Mouse (Mus musculus) frontal cortex, postnatal 14 days (tissue): ENCODE measurements at regions not wholly inside any gene's neighbourhood (a gene's known extent, or its start where the extent isn't known, plus 50 kb on each side); places are given as distances from the start of the nearest gene placed in this dataset.
A peak's percentile ranks its signal among the peaks of the same experiment; 100 is the strongest.

Experiments
- DNase-seq, 2 experiments: peaks; one replicate each; pipeline ENCODE4 v3.0.0; 2022; ENCODE audit warnings: low spot score in 2 of 2

DNA sequence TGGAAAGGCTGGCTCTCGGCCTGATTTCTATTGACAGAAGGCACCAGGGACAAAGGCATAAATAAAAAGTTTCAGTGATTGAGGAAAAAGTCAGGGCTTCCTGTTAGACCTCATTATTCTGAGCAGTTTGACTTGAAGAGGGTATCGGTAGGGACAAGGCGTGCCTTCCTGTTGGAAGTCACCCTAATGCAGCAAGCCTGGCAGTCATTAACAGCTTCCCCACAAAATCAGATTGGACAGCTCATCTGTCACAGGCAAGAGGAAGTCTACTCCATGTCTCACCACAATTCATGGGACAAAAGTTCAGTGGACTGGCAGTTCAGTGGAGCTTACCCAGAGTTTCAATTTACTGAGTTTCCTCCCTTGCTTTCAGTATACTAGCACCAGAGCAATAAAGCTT is 715.5 kb downstream of the Fam181b start:
- no peak for DNase-seq

DNA sequence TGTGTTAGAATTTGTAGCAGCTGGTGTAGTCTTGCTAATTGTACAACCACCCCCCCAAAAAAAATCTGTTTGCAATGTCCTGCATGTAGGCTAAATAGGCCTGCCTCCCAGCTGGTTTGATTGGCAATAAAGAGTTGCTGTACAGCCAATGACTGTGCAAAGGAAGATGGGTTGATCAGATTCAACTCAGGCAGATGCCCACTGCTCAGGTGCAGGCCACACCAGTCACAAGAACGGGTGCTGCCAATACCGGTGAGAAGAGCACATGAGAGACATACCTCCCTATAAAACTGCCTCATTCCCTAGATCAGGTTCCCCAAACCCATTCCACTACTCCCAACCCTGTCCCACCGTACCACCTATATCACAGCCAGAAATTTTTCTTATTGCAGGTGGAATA is 756.0 kb downstream of the Fam181b start:
- no peak for DNase-seq

DNA sequence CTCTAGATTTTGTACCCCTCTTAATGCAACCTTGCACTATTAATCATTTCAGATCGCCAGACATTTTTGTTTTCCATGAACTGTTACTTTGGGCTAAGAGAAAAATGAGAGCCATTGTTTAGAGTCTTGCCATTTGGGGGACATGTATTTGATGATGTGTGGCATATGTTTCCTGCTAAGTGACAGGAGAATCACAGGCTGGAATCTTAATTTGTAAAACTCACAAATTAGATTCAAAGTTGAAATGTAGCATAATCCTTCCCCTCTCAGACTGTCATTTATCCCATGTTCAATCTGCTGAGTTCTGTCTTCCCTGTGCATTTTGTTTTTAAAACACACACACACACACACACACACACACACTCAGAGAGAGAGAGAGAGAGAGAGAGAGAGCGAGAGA is 756.5 kb downstream of the Fam181b start:
- no peak for DNase-seq

DNA sequence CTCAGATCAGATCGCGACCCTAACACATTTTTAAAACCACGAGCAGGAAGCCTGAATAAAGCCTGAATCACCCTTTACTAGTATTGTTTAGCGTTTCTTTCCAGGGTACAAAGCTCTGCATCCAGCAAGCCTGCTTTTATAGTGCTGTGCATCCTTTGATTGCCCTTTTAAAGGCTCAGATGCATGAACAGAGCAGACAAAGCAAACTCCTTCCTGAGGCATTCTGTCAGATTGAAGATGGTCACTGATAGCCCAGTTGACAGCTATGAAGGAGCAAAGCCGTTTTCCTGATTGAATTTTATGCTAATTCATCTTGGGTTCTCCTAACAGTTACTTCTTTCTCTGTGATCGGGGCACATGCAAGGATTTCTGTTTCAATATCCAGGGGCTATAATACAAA is 775.4 kb downstream of the Fam181b start:
- DNase-seq: no peak

DNA sequence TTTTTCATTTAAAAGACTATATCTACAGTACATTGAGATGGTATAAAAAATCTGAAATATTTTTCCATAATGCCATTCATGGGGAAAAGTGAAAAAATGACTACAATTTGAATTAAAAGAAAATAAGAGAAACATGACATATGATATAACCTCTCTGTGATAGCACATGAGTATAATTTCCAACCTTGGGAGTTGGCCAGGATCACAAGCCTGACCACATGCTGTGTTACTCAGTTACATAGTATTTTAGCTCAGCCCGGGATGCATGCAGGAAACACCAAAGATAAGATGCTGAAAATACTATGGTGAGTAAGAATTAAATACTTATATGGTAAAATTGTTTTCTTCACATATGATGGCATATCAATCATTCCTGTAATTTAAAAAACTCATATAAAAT is 814.0 kb downstream of the Fam181b start:
- no peak for DNase-seq

DNA sequence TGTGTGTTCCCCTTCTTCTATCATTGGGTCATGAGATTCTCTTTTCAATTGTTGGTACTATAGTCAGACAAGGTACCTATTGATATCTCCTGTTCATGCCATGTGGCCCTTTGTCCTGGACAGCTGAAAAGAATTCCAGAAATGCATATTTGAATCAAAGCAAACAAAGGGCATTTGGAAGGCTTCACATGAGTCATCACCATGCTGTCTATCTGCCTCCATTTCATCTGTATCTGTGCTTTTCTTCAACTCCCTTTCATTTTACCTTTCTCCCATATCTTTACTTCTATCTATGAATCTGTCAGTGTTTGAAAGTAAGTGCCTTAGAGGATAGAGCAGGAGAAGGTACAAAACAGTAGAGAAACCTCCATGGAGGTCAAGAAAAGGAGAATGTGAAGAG is 817.3 kb downstream of the Fam181b start:
- no peak for DNase-seq

DNA sequence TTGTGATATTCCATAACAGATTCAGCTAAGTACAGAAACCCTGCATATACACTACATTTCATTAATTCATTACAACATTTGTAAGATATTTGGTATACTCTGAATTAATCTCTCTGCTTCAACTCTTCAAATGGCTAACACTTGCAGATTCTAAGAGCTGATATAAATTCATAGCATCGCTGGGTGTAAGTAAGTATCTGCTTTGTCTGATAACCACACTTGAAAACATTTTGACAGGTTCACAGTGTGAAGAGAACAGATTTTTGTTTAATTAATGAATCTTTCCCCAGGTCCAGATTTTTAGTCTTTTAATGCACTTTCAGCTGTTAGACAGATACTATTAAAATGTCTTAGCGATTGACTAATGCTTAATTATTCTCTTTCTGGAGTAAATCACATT is 823.1 kb downstream of the Fam181b start:
- no peak for DNase-seq

DNA sequence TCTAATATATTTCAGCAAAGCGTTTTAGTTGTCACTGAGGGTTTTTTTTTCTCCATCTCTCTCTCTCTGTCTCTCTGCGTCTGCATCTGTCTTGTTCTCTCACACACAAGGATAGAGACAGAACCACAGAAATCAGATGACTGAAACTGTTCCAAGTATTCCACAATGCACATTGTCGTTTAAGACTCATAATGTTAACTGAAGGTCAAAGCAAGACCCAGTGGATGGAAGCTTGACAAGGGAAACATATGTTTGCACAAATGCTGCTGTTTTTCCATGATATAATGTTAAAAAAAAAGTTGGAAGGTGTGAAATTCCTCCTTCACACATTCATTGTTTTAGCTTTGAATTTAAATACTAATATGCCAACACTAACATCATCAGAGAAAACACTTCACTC is 857.3 kb downstream of the Fam181b start:
- no peak for DNase-seq

DNA sequence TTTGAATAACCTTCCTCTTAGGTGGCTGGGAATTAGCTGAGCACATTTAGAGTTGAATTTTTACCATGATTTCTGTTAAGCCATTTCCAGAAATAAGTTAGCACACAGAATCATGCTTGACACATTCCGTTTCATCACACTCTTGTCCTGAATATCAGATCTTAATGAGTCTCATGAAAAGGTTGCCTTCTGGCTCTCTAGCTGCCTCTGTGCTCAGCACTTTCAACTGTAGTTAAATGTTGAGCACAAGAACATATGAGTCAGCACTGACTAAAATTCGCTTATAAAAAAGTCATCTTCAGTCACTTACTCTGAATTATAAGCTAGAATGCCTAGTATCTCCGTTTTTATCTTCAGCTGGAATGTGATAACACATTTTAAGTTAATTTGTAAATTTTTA is 902.4 kb downstream of the Fam181b start:
- DNase-seq: no peak

DNA sequence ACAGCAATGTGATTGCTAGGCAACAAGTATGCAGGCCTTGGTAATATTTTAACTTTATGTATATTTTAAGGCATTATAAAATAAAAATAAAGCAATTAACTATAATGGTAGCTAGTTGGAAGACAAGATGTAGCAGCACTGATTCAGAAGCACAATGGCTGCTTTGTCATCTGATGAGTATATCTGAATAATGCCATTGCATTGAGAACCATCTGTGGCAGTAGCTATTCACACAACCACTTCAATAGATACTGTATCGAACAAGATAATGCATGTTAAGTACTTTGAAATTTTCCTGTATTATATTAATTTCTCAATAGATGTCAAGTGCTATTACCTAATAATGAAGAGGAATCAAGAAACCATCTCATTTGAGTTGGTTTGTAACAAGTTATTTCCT is 923.1 kb downstream of the Fam181b start:
- DNase-seq: no peak

DNA sequence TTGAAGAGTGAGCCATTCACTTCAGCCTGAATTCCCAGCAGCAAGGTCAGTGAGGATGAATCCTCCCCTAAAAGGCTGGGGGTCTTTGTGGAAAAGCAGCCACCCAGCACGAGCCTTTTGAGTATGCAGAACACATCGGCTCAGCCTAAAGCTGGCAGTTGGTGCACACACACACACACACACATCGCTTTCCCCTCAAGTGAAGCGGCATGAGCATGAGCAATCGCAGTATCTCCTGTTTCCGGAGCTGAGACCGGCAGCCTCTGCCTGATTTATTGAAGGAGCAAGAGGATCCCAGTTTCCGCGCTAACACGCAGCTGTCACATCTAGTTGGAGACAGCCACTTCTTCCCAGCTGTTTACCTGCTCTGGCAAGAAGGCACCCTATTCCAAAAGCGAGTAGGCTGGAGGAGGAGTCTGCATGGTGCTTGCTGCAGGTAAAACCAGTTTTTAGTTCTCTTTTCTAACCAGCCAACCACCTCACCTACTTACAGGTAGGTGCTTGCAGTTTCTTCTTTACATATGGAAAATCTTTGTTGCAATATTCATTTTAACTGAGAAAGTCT is 962.9 kb downstream of the Fam181b start:
- peak; percentile 10 to 15 for DNase-seq

DNA sequence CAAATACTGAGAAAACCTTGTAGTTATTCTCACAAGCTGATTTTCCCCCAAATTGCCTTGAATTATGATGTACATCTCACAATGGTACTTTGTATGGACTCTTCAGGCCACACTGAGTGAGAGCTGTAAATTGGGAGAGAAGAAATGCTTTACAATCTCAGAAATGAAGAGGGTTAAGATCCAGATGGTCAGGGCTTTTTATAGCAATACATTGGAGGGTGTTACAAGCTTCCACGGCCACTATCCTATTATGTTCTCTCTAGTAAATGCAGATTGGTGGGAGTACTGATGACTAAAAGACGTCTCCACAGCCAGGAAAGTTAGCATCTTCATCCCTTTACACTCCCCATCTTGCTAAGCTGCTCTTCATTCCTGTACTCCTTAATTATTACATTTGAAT is 965.8 kb downstream of the Fam181b start:
- DNase-seq: no peak

DNA sequence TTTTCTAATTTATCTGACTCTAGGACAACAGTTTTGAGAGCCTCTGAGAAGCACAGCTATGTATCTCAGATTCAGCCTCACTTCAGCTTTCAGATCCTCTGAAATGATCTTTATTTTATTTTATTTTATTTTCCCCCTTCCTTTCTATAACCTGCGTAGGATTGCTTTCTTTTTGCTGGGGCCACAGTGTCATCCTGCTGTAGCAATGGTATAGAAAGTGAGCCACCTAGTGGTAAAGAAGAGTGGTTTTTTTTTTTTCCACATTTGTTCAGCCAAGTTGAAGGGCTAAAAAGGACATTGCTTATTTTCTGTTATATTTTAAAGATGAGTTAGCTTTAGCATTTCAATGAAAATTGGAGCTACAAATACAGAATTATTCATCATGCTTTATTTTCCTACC is 966.4 kb downstream of the Fam181b start:
- DNase-seq: no peak

DNA sequence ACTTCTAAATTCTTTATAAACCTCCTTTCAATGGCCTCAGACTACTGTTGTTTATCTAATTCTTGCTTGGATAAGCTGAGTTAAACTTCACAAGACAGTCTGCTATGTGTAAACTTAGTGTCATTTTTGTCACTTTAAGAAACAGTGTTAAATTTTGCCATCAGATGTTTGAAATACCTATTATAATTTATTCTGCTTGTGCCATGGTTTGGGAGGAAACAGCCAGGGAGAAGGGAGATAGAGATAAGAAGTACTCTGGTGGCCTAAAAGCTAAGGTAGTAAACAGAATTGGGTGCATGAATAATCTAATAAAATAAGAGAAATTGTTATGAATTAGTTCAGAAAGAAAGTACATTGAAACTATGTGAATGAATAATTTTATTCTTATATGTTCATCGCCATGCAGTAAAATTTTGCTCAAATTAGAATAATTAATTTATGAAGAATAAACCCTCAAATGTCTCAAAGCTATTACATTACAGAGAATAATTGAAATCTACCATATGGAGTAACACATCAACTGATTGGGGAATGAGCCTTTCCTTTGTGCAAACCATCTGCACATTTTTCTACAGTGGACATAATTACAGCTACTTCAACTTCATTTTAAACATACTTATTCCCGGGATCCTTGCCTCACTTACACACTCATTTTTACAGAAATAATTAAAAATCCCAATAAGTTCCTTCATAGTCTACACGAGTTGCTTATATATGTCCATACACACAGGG is 982.3 kb downstream of the Fam181b start:
- DNase-seq: no peak
